Mouse (Mus musculus): ENCODE results near the gene Coro7. TPM values are rescaled to one million over a fixed set of nuclear protein-coding genes. Genes with fewer than 3 reads are reported as not detected.

Gene Coro7
- total and polyA plus RNA-seq, 2 experiments: 6.1 to 22.7 TPM

DNA sequence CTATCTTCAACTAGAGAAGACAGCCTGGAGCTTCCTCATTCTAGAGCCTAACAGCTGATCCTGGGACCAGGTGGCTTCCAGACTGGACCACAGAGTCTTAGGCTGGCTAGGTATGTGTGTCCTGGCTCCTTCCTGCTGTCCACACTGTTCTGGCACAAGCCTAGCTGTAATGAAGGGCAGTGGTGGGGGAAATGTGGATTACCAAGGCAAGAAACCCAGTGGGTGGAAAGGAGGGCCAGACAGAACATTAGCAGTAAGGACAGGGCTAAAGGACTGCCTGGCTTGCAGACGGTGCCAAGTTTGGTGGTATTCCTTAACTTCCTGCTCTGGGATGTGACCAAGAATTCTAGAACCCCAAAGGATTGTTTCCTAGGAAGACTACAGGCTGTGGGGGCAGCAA lies 28.5 kb downstream of the Coro7 start:
- peaks cover 20% of the 10 kb centered on the region for H3K4me1 ChIP-seq (ENCODE audit: control insufficient read depth, insufficient read depth, low read length)
- H3K4me3 ChIP-seq (ENCODE audit: insufficient read depth, low read depth, low read length): no peak overlapping the region
- no peak overlapping the region for H3K9ac ChIP-seq (ENCODE audit: low read depth, low read length)
- H3K36me3 ChIP-seq (ENCODE audit: control insufficient read depth, insufficient read depth, low read length): peaks cover 4% of the 10 kb centered on the region; the same call in 1 of the 2 replicates
- no peaks in the 10 kb centered on the region for H3K27me3 ChIP-seq (ENCODE audit: control insufficient read depth, insufficient read depth, low read length)
- peaks cover 19% of the 10 kb centered on the region for H3K79me2 ChIP-seq (ENCODE audit: control insufficient read depth, insufficient read depth, low read length)
- no peak for DNase-seq (ENCODE audit: extremely low read depth, low read depth, low spot score)
- TF ChIP-seq POLR2A (IDR thresholded peaks at IDR 0.05; ENCODE audit: extremely low read depth, insufficient read depth, low read length) (no peak), CTCF (IDR thresholded peaks at IDR 0.05; ENCODE audit: low read depth, low read length) (no peak)
- H3K27ac ChIP-seq (replicated peaks; ENCODE audit: insufficient read depth, low read depth, low read length): no peak overlapping the region
- WGBS: 85% methylated on average over 1 of the region's 1 CpGs

- TF ChIP-seq POLR2A (IDR thresholded peaks at IDR 0.05; ENCODE audit: extremely low read depth, insufficient read depth, low read length) (no peak), CTCF (IDR thresholded peaks at IDR 0.05; ENCODE audit: low read depth, low read length) (no peak)
- H3K36me3 ChIP-seq (ENCODE audit: control insufficient read depth, insufficient read depth, low read length): peaks cover 4% of the 10 kb centered on the region; the same call in 1 of the 2 replicates
- 90% methylated on average over 3 of the region's 3 CpGs for WGBS
- H3K27ac ChIP-seq (replicated peaks; ENCODE audit: insufficient read depth, low read depth, low read length): no peak overlapping the region
- H3K4me3 ChIP-seq (ENCODE audit: insufficient read depth, low read depth, low read length): no peak overlapping the region
- no peak for DNase-seq (ENCODE audit: extremely low read depth, low read depth, low spot score)
- no peaks in the 10 kb centered on the region for H3K27me3 ChIP-seq (ENCODE audit: control insufficient read depth, insufficient read depth, low read length)
- no peak overlapping the region for H3K9ac ChIP-seq (ENCODE audit: low read depth, low read length)
- H3K4me1 ChIP-seq (ENCODE audit: control insufficient read depth, insufficient read depth, low read length): peaks cover 17% of the 10 kb centered on the region
- H3K79me2 ChIP-seq (ENCODE audit: control insufficient read depth, insufficient read depth, low read length): peaks cover 24% of the 10 kb centered on the region
Observed at GRCm38 (mm10) chr16:4650161-4650560, 29.4 kb downstream of the Coro7 start.

- no peak overlapping the region for H3K27ac ChIP-seq (replicated peaks; ENCODE audit: insufficient read depth, low read depth, low read length)
- no peak for TF ChIP-seq CTCF (IDR thresholded peaks at IDR 0.05; ENCODE audit: low read depth, low read length)
- no peak for TF ChIP-seq POLR2A (IDR thresholded peaks at IDR 0.05; ENCODE audit: extremely low read depth, insufficient read depth, low read length)
- no peaks in the 10 kb centered on the region for H3K27me3 ChIP-seq (ENCODE audit: control insufficient read depth, insufficient read depth, low read length)
- no peak overlapping the region for H3K9ac ChIP-seq (ENCODE audit: low read depth, low read length)
- peaks cover 17% of the 10 kb centered on the region for H3K4me1 ChIP-seq (ENCODE audit: control insufficient read depth, insufficient read depth, low read length)
- WGBS: 87% methylated on average over 11 of the region's 11 CpGs
- DNase-seq (ENCODE audit: extremely low read depth, low read depth, low spot score): no peak
- H3K4me3 ChIP-seq (ENCODE audit: insufficient read depth, low read depth, low read length): no peak overlapping the region
- peaks cover 4% of the 10 kb centered on the region; the same call in 1 of the 2 replicates for H3K36me3 ChIP-seq (ENCODE audit: control insufficient read depth, insufficient read depth, low read length)
- H3K79me2 ChIP-seq (ENCODE audit: control insufficient read depth, insufficient read depth, low read length): peaks cover 24% of the 10 kb centered on the region
Observed at GRCm38 (mm10) chr16:4649692-4650091, 29.9 kb downstream of the Coro7 start.

DNA sequence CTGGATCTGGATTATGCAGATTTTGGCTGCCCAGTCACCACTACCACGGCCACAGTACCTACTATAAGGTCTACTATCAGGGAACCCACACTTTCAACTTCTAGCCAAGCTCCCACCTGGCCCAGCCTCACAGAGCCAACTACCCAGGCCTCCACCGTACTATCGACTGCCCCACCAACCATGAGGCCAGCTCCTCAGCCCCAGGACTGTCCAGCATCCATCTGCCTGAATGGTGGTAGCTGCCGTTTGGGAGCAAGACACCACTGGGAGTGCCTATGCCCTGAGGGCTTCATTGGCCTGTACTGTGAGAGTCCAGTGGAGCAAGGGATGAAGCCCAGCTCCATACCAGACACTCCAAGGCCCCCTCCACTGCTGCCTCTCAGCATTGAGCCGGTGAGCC lies 30.4 kb downstream of the Coro7 start:
- H3K27ac ChIP-seq (replicated peaks; ENCODE audit: insufficient read depth, low read depth, low read length): no peak overlapping the region
- 90% methylated on average over 5 of the region's 5 CpGs for WGBS
- H3K27me3 ChIP-seq (ENCODE audit: control insufficient read depth, insufficient read depth, low read length): no peaks in the 10 kb centered on the region
- peaks cover 4% of the 10 kb centered on the region; the same call in 1 of the 2 replicates for H3K36me3 ChIP-seq (ENCODE audit: control insufficient read depth, insufficient read depth, low read length)
- no peak for DNase-seq (ENCODE audit: extremely low read depth, low read depth, low spot score)
- H3K9ac ChIP-seq (ENCODE audit: low read depth, low read length): no peak overlapping the region
- peaks cover 29% of the 10 kb centered on the region for H3K79me2 ChIP-seq (ENCODE audit: control insufficient read depth, insufficient read depth, low read length)
- H3K4me3 ChIP-seq (ENCODE audit: insufficient read depth, low read depth, low read length): no peak overlapping the region
- no peak for TF ChIP-seq CTCF (IDR thresholded peaks at IDR 0.05; ENCODE audit: low read depth, low read length)
- no peak for TF ChIP-seq POLR2A (IDR thresholded peaks at IDR 0.05; ENCODE audit: extremely low read depth, insufficient read depth, low read length)
- peaks cover 19% of the 10 kb centered on the region for H3K4me1 ChIP-seq (ENCODE audit: control insufficient read depth, insufficient read depth, low read length)

DNA sequence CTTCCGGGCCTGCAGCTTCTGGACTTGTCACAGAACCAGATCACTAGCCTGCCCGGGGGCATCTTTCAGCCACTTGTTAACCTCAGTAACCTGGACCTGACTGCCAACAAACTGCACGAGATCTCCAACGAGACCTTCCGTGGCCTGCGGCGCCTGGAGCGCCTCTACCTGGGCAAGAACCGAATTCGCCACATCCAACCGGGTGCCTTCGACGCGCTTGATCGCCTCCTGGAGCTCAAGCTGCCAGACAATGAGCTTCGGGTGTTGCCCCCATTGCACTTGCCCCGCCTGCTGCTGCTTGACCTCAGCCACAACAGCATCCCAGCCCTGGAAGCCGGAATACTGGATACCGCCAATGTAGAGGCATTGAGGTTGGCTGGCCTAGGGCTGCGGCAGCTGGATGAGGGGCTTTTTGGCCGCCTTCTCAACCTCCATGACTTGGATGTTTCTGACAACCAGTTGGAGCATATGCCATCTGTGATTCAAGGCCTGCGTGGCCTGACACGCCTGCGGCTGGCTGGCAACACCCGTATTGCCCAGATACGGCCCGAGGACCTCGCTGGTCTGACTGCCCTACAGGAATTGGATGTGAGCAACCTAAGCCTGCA lies 31.1 kb downstream of the Coro7 start:
- H3K4me3 ChIP-seq (ENCODE audit: insufficient read depth, low read depth, low read length): no peak overlapping the region
- no peak for DNase-seq (ENCODE audit: extremely low read depth, low read depth, low spot score)
- peaks cover 4% of the 10 kb centered on the region; the same call in 1 of the 2 replicates for H3K36me3 ChIP-seq (ENCODE audit: control insufficient read depth, insufficient read depth, low read length)
- H3K27ac ChIP-seq (replicated peaks; ENCODE audit: insufficient read depth, low read depth, low read length): no peak overlapping the region
- peaks cover 33% of the 10 kb centered on the region for H3K79me2 ChIP-seq (ENCODE audit: control insufficient read depth, insufficient read depth, low read length)
- H3K27me3 ChIP-seq (ENCODE audit: control insufficient read depth, insufficient read depth, low read length): no peaks in the 10 kb centered on the region
- no peak overlapping the region for H3K9ac ChIP-seq (ENCODE audit: low read depth, low read length)
- 93% methylated on average over 28 of the region's 28 CpGs for WGBS
- TF ChIP-seq CTCF (IDR thresholded peaks at IDR 0.05; ENCODE audit: low read depth, low read length): no peak
- TF ChIP-seq POLR2A (IDR thresholded peaks at IDR 0.05; ENCODE audit: extremely low read depth, insufficient read depth, low read length): no peak
- peaks cover 24% of the 10 kb centered on the region for H3K4me1 ChIP-seq (ENCODE audit: control insufficient read depth, insufficient read depth, low read length)

- Histone ChIP-seq H3K79me2 (ENCODE audit: control insufficient read depth, insufficient read depth, low read length) (peaks cover 33% of the 10 kb centered on the region), H3K4me3 (ENCODE audit: insufficient read depth, low read depth, low read length) (no peak overlapping the region), H3K27me3 (ENCODE audit: control insufficient read depth, insufficient read depth, low read length) (no peaks in the 10 kb centered on the region), H3K36me3 (ENCODE audit: control insufficient read depth, insufficient read depth, low read length) (peaks cover 4% of the 10 kb centered on the region; the same call in 1 of the 2 replicates), H3K9ac (ENCODE audit: low read depth, low read length) (no peak overlapping the region), H3K27ac (replicated peaks; ENCODE audit: insufficient read depth, low read depth, low read length) (no peak overlapping the region), H3K4me1 (ENCODE audit: control insufficient read depth, insufficient read depth, low read length) (peaks cover 24% of the 10 kb centered on the region)
- WGBS: 81% methylated on average over 13 of the region's 13 CpGs
- TF ChIP-seq CTCF (IDR thresholded peaks at IDR 0.05; ENCODE audit: low read depth, low read length): no peak
- TF ChIP-seq POLR2A (IDR thresholded peaks at IDR 0.05; ENCODE audit: extremely low read depth, insufficient read depth, low read length): no peak
- DNase-seq (ENCODE audit: extremely low read depth, low read depth, low spot score): no peak
Observed at GRCm38 (mm10) chr16:4647651-4648141, 31.9 kb downstream of the Coro7 start.
